Mouse (Mus musculus) lung, embryonic 14.5 days (tissue): ENCODE measurements at regions not wholly inside any gene's neighbourhood (a gene's known extent, or its start where the extent isn't known, plus 50 kb on each side); places are given as distances from the start of the nearest gene placed in this dataset.
A peak's percentile ranks its signal among the peaks of the same experiment; 100 is the strongest.

Experiments used
- ATAC-seq: fragments of 200-750 bp; cut with Nextera tagmentation; 2 replicates; pipeline ENCODE4 v1.8.0; 2017; ENCODE audit warnings: mild to moderate bottlenecking, moderate TSS enrichment, moderate library complexity; ENCODE audit not compliant: insufficient read depth
- DNase-seq: peaks from one replicate; pipeline ENCODE4 v3.0.0-alpha.2; 2015
- H3K27ac ChIP-seq: fragments of 300-500 bp; sonication (generic); 2 replicates; pipeline ENCODE4 v1.5.1; 2014; ENCODE audit warnings: low read depth, mild to moderate bottlenecking, moderate library complexity
- H3K27me3 ChIP-seq: fragments of 300-500 bp; sonication (generic); 2 replicates; pipeline ENCODE4 v1.6.1; 2014; ENCODE audit warnings: low read length, control low read depth; ENCODE audit not compliant: insufficient read depth
- H3K36me3 ChIP-seq: fragments of 300-500 bp; sonication (generic); 2 replicates; pipeline ENCODE4 v1.6.1; 2014; ENCODE audit warnings: control low read depth; ENCODE audit not compliant: insufficient read depth
- H3K4me1 ChIP-seq: fragments of 300-500 bp; sonication (generic); 2 replicates; pipeline ENCODE4 v1.6.1; 2014; ENCODE audit warnings: antibody characterized with exemption, control low read depth; ENCODE audit not compliant: insufficient read depth
- H3K4me2 ChIP-seq: fragments of 300-500 bp; sonication (generic); 2 replicates; pipeline ENCODE4 v1.6.1; 2014; ENCODE audit warnings: mild to moderate bottlenecking
- H3K4me3 ChIP-seq: fragments of 300-500 bp; sonication (generic); 2 replicates; pipeline ENCODE4 v1.5.1; 2014; ENCODE audit warnings: low read depth, low read length
- H3K9ac ChIP-seq: fragments of 300-500 bp; sonication (generic); 2 replicates; pipeline ENCODE4 v1.6.1; 2014
- H3K9me3 ChIP-seq: fragments of 300-500 bp; sonication (generic); 2 replicates; pipeline ENCODE4 v1.6.1; 2016; ENCODE audit warnings: low read depth, low read length, control low read depth
- CTCF ChIP-seq: IDR thresholded peaks from 2 replicates; pipeline ENCODE4 v1.5.1; 2016; ENCODE audit warnings: antibody characterized with exemption, low read depth
- WGBS: fragments of 180-500 bp; shearing (Covaris S2); extraction: QIAGEN DNeasy Blood & Tissue Kit; methylation state at CpG from one replicate; pipeline ENCODE4 v1.1.7; 2014; 5-methylcytosine and 5-hydroxymethylcytosine counted together

GRCm38 (mm10) chr13:42561446-42561845 is 119.0 kb upstream of the Phactr1 start:
- TF ChIP-seq CTCF = no peak
- H3K4me1 ChIP-seq = no peaks in the 10 kb centered on the region
- no peak for ATAC-seq
- no peak overlapping the region for H3K4me2 ChIP-seq
- no peak overlapping the region for H3K9ac ChIP-seq
- WGBS = 53% methylated on average over 2 of the region's 2 CpGs
- H3K27ac ChIP-seq = no peak overlapping the region
- no peak for DNase-seq
- H3K9me3 ChIP-seq = no peaks in the 10 kb centered on the region
- H3K27me3 ChIP-seq = no peaks in the 10 kb centered on the region
- no peak overlapping the region for H3K4me3 ChIP-seq
- H3K36me3 ChIP-seq = no peaks in the 10 kb centered on the region

DNA sequence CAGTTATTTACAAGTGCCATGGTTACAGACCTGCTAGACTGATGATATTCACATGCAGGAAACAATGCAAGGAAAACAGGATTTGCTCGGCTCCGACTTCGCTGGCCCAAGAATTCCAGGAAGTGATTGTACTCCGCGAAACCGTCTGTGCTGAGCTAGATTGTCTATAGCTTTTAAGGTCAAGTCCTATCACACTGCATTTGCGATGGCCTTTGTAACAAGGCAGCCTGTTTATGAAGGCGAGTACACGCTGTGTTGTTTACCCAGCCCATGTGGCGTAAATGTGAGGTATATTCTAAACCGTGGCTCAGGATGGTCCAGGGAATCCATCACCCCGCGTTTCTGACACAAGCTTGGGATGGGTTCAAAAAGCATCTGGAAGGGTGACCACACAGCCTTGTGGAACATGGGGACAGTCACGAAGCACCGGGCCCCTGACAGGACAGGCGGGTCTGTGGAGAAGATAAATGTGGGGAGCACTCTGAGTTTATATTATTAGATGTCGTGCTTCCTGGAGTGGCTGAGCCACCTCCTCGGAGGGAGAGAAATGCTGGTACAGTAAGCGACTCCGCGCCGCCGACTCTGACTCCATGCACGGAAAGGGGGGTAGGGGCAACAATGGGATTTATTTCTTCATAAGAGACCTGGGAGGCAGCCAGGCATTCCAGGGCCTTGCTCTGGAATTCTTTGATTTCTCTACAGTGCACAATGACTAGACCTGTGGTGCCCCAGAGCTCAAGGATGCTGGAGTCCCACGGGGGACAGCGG is 114.9 kb upstream of the Phactr1 start:
- ATAC-seq (peak; percentile 94; the same call in 1 of the 2 replicates), DNase-seq (peak; percentile 76)
- no peaks in the 10 kb centered on the region for H3K36me3 ChIP-seq
- TF ChIP-seq CTCF = no peak
- no peak overlapping the region; the same call in 1 of the 2 replicates for H3K4me3 ChIP-seq
- H3K27ac ChIP-seq = peak overlapping the region; percentile 59; the same call in 1 of the 2 replicates
- H3K4me2 ChIP-seq = peak overlapping the region; percentile 51
- H3K9me3 ChIP-seq = no peaks in the 10 kb centered on the region
- 36% methylated on average over 26 of the region's 26 CpGs for WGBS
- H3K27me3 ChIP-seq = no peaks in the 10 kb centered on the region
- no peaks in the 10 kb centered on the region for H3K4me1 ChIP-seq
- H3K9ac ChIP-seq = no peak overlapping the region

GRCm38 (mm10) chr13:42570600-42571348 is 109.6 kb upstream of the Phactr1 start:
- TF ChIP-seq CTCF = no peak
- H3K4me3 ChIP-seq = no peak overlapping the region
- 56% methylated on average over 10 of the region's 10 CpGs for WGBS
- H3K9me3 ChIP-seq = no peaks in the 10 kb centered on the region
- no peaks in the 10 kb centered on the region for H3K36me3 ChIP-seq
- no peak overlapping the region for H3K9ac ChIP-seq
- DNase-seq (peak; percentile 28), ATAC-seq (no peak)
- no peak overlapping the region for H3K27ac ChIP-seq
- no peaks in the 10 kb centered on the region for H3K27me3 ChIP-seq
- H3K4me1 ChIP-seq = no peaks in the 10 kb centered on the region
- no peak overlapping the region for H3K4me2 ChIP-seq

DNA sequence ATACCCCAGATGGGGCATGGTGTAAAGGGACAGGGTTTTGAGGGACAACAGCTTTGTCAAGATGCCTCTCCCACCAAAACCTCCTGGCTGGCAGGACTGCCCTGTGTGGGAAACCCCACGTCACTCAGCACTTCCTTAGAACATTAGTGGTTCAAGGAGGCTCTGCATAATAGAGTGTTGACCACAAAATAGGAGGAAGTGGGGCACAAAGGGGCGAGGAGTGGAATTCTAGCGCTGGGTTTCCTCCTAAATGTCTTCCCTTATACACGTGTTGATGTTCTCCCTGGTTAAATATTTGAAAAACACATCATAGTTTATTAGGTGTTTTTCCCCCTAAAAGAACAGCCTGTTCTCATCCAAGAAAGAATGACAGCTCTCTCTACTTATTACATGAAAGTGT is 106.2 kb upstream of the Phactr1 start:
- no peaks in the 10 kb centered on the region for H3K36me3 ChIP-seq
- no peak overlapping the region for H3K4me3 ChIP-seq
- TF ChIP-seq CTCF = no peak
- WGBS = 23% methylated on average over 4 of the region's 4 CpGs
- ATAC-seq (no peak), DNase-seq (peak; percentile 14)
- no peak overlapping the region for H3K4me2 ChIP-seq
- no peak overlapping the region for H3K9ac ChIP-seq
- H3K27ac ChIP-seq = no peak overlapping the region
- H3K9me3 ChIP-seq = no peaks in the 10 kb centered on the region
- H3K27me3 ChIP-seq = no peaks in the 10 kb centered on the region
- H3K4me1 ChIP-seq = no peaks in the 10 kb centered on the region

- WGBS = 23% methylated on average over 16 of the region's 16 CpGs
These were observed 104.5 kb upstream of the Phactr1 start for GRCm38 (mm10) chr13:42575725-42576426.

GRCm38 (mm10) chr13:42579471-42579870 is 101.0 kb upstream of the Phactr1 start:
- no peaks in the 10 kb centered on the region for H3K27me3 ChIP-seq
- no peaks in the 10 kb centered on the region for H3K9me3 ChIP-seq
- no peak overlapping the region for H3K27ac ChIP-seq
- H3K4me1 ChIP-seq = no peaks in the 10 kb centered on the region
- no peak for TF ChIP-seq CTCF
- no peak overlapping the region for H3K4me2 ChIP-seq
- no peak overlapping the region for H3K4me3 ChIP-seq
- H3K36me3 ChIP-seq = no peaks in the 10 kb centered on the region
- DNase-seq (no peak), ATAC-seq (no peak)
- 32% methylated on average over 3 of the region's 3 CpGs for WGBS
- H3K9ac ChIP-seq = no peak overlapping the region

More at GRCm38 (mm10) chr13:42575725-42576426, 104.5 kb upstream of the Phactr1 start:
- H3K9me3 ChIP-seq = no peaks in the 10 kb centered on the region
- no peaks in the 10 kb centered on the region for H3K36me3 ChIP-seq
- no peak overlapping the region for H3K27ac ChIP-seq
- peak; percentile 95 for TF ChIP-seq CTCF
- no peak overlapping the region for H3K4me2 ChIP-seq
- H3K4me1 ChIP-seq = no peaks in the 10 kb centered on the region
- no peaks in the 10 kb centered on the region for H3K27me3 ChIP-seq
- peak; percentile 49; the same call in 1 of the 2 replicates for ATAC-seq
- DNase-seq = peak; percentile 95
- H3K9ac ChIP-seq = no peak overlapping the region
- no peak overlapping the region for H3K4me3 ChIP-seq

GRCm38 (mm10) chr13:42589136-42589535 is 91.3 kb upstream of the Phactr1 start:
- ATAC-seq (no peak), DNase-seq (no peak)
- Histone ChIP-seq H3K4me3 (no peak overlapping the region), H3K9me3 (no peaks in the 10 kb centered on the region), H3K4me1 (no peaks in the 10 kb centered on the region), H3K9ac (no peak overlapping the region), H3K36me3 (no peaks in the 10 kb centered on the region), H3K4me2 (no peak overlapping the region), H3K27ac (no peak overlapping the region), H3K27me3 (no peaks in the 10 kb centered on the region)
- 84% methylated on average over 2 of the region's 2 CpGs for WGBS
- no peak for TF ChIP-seq CTCF
